Mouse (Mus musculus) liver, adult 2 months (tissue): Measurements from ENCODE around the gene Tshz2. TPM values are rescaled to one million over a fixed set of nuclear protein-coding genes. Genes with fewer than 3 reads are reported as not detected.

ENCODE experiments used
- DNase-seq: peaks from one replicate; pipeline ENCODE4 v3.0.0-alpha.2; 2011; ENCODE audit warnings: low read depth, low spot score; ENCODE audit errors: extremely low read depth
- H3K27ac ChIP-seq: fragments of 200-500 bp; replicated peaks from 2 replicates; pipeline ENCODE4 v1.5.1; 2012; ENCODE audit warnings: low read depth, mild to moderate bottlenecking, control low read depth, inconsistent platforms, low read length; ENCODE audit not compliant: insufficient read depth
- H3K27me3 ChIP-seq: fragments of 200-500 bp; 2 replicates; pipeline ENCODE4 v1.6.1; 2012; ENCODE audit warnings: mild to moderate bottlenecking, moderate library complexity, low read length, inconsistent platforms; ENCODE audit not compliant: control insufficient read depth, insufficient read depth
- H3K36me3 ChIP-seq: fragments of 200-500 bp; 2 replicates; pipeline ENCODE4 v1.6.1; 2012; ENCODE audit warnings: low read length, inconsistent platforms; ENCODE audit not compliant: control insufficient read depth, insufficient read depth
- H3K4me1 ChIP-seq: fragments of 200-500 bp; 2 replicates; pipeline ENCODE4 v1.6.1; 2011; ENCODE audit warnings: low read length; ENCODE audit not compliant: control insufficient read depth, insufficient read depth
- H3K4me3 ChIP-seq: fragments of 200-500 bp; 2 replicates; pipeline ENCODE4 v1.5.1; 2011; ENCODE audit warnings: low read depth, mild to moderate bottlenecking, control low read depth, low read length, moderate library complexity; ENCODE audit not compliant: insufficient read depth
- H3K79me2 ChIP-seq: fragments of 200-500 bp; 2 replicates; pipeline ENCODE4 v1.6.1; 2012; ENCODE audit warnings: inconsistent platforms, mild to moderate bottlenecking, low read length, moderate library complexity; ENCODE audit not compliant: control insufficient read depth, insufficient read depth
- H3K9ac ChIP-seq: fragments of 200-500 bp; 2 replicates; pipeline ENCODE4 v1.6.1; 2012; ENCODE audit warnings: low read depth, mild to moderate bottlenecking, control low read depth, inconsistent platforms, low read length
- CTCF ChIP-seq: fragments of 200-500 bp; IDR thresholded peaks from 2 replicates; pipeline ENCODE4 v1.5.1; 2011; ENCODE audit warnings: low read depth, low read length, control low read depth
- POLR2A ChIP-seq: fragments of 200-500 bp; IDR thresholded peaks from 2 replicates; pipeline ENCODE4 v1.6.1; 2011; ENCODE audit warnings: low read length, control low read depth; ENCODE audit not compliant: insufficient read depth; ENCODE audit errors: extremely low read depth
- WGBS: fragments of 180-500 bp; shearing (Covaris S2); methylation state at CpG from one replicate; pipeline ENCODE4 v1.1.7; 2018; 5-methylcytosine and 5-hydroxymethylcytosine counted together
- polyA plus RNA-seq: library from polyadenylated mRNA; depleted of rRNA; stranded (reverse); fragments of >200 nt; gene quantifications from 2 replicates; pipeline ENCODE4 v1.2.3, GENCODE M21; 2012
- total RNA-seq: library from RNA; depleted of rRNA; stranded (reverse); fragments of >200 nt; gene quantifications from 2 replicates; pipeline ENCODE4 v1.2.3, GENCODE M21; 2014

Tshz2 gene
- total and polyA plus RNA-seq, 2 experiments = 3.3 to 4.1 TPM

DNA sequence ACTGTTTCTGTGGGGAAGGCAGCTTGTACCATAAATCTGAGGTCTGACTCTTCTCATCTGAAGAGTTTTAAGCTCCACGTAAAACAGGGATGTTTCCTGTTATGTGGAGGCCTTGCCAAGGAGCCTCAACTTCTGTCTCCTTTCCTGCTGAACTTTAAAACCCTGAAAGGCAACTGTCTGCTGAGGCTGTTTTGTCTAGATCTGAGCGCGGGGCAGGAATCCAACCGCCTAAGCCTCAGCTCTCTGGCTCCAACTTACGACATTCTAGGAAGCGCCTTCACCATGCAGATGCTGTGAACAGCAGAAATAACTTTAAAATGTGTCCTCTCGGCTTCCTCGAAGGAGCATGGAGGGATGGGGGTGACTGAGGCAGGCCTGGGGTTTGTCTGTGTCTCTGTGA lies 318.2 kb downstream of the Tshz2 start:
- no peak overlapping the region for H3K9ac ChIP-seq
- H3K4me3 ChIP-seq = no peak overlapping the region
- TF ChIP-seq CTCF (no peak), POLR2A (no peak)
- H3K27me3 ChIP-seq = no peaks in the 10 kb centered on the region
- 80% methylated on average over 8 of the region's 8 CpGs for WGBS
- peaks cover 11% of the 10 kb centered on the region for H3K4me1 ChIP-seq
- H3K79me2 ChIP-seq = no peaks in the 10 kb centered on the region
- H3K36me3 ChIP-seq = no peaks in the 10 kb centered on the region
- peak; percentile 29 for DNase-seq
- no peak overlapping the region for H3K27ac ChIP-seq

DNA sequence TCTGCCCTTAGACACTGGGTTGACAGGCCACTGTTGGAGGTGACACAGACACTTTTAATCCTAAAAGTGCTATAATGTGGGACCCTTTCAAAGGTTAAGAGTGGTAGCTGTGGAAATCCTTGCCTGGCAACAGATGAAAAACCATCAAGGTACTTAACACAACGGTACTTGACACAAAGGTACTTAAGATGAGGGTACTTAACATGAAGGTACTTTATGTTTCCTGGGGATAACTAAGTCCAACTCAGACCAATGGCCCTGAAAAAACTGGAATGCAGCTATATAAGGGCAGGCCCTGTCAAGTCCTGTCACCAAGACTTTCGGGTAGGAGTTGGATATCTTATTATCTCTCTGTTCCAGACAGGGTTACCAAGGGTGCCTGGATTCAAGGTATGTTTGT lies 320.2 kb downstream of the Tshz2 start:
- H3K27me3 ChIP-seq = no peaks in the 10 kb centered on the region
- no peak for DNase-seq
- H3K4me3 ChIP-seq = no peak overlapping the region
- TF ChIP-seq POLR2A = no peak
- no peak for TF ChIP-seq CTCF
- no peak overlapping the region for H3K9ac ChIP-seq
- H3K79me2 ChIP-seq = no peaks in the 10 kb centered on the region
- peaks cover 2% of the 10 kb centered on the region for H3K4me1 ChIP-seq
- no peak overlapping the region for H3K27ac ChIP-seq
- WGBS = 94% methylated on average over 2 of the region's 2 CpGs
- H3K36me3 ChIP-seq = no peaks in the 10 kb centered on the region

DNA sequence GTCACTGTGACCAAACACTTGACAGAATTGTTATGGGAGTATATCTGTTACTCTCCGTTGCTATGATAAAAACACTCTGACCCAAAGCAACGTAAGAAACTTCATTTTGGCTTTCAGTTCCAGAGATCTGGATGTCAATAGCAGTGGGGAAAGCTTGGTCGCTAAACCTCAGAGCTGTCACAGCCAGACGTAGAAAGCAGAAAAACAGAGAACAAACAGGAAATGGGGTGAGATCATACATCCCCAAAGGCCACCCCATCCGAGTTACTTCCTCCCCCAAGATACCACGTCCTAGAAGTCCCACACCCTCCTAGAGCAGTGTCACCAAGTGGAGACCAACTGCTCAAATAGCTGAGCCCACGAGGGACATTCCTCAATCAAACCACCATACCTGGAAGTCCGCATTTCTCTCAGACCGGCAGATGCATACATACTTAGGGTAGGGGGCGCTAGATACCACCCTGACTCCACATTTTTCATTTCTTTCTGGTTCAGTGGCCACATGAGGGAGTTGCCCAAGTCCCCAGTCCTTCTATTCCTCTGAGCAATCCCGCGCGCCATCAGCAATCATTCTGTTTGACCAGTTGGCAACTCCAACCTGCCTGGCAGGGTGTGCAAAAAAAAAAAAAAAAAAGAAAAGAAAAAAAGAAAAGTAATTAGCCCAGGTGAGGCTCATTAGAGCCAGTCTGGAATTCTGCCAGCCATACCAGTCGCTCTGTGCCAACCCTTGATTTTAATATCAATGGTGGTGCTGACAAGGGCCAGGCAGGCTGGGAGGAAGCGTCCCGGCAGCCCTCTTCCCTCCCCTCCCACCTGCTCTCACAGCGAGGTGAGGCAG lies 326.1 kb downstream of the Tshz2 start:
- no peak overlapping the region for H3K4me3 ChIP-seq
- no peak for TF ChIP-seq CTCF
- no peak for TF ChIP-seq POLR2A
- WGBS = 45% methylated on average over 17 of the region's 17 CpGs
- H3K4me1 ChIP-seq = peaks cover 6% of the 10 kb centered on the region
- H3K79me2 ChIP-seq = no peaks in the 10 kb centered on the region
- no peaks in the 10 kb centered on the region for H3K36me3 ChIP-seq
- peak; percentile 29 for DNase-seq
- no peaks in the 10 kb centered on the region for H3K27me3 ChIP-seq
- no peak overlapping the region for H3K27ac ChIP-seq
- no peak overlapping the region for H3K9ac ChIP-seq

DNA sequence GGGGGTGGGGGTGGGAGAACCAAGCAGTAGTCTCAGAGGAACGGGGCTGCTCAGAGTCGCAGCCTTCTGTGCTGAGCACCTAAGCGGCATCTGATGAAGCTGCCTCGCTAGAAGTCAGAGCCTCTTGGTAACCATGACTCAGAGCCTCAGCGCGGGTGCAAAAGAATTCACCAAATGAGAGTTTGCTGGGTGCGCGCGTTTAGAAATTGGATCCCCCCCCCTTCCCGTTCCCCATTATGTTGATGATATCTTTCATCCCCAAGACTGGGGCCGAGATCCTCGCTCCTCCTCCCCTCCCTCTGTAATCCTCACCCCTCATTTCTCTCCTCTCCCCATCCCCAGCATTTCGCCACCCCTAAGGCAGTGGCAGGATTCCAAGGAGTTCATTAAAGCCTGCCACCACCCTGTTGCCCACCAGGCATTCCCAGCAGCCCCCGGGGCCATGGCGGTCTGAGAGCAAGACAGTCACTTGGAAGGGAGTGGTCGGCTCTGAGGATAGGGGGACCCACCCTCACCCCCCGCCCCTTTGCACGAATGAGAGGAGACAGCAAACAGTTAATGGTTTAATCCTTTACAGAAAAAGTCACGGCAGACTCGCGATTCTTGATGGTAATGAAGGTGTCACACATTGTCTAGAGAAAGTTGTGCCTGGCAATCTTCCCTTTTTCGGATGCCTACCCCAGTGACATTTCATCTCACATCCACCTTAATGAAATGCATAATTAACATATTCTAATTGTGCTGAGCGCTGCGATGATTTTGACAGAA lies 328.8 kb downstream of the Tshz2 start:
- no peaks in the 10 kb centered on the region for H3K79me2 ChIP-seq
- peaks cover 6% of the 10 kb centered on the region for H3K4me1 ChIP-seq
- DNase-seq = no peak
- H3K4me3 ChIP-seq = no peak overlapping the region
- WGBS = 38% methylated on average over 24 of the region's 24 CpGs
- no peak for TF ChIP-seq POLR2A
- no peaks in the 10 kb centered on the region for H3K36me3 ChIP-seq
- no peak overlapping the region for H3K27ac ChIP-seq
- H3K27me3 ChIP-seq = no peaks in the 10 kb centered on the region
- H3K9ac ChIP-seq = no peak overlapping the region

DNA sequence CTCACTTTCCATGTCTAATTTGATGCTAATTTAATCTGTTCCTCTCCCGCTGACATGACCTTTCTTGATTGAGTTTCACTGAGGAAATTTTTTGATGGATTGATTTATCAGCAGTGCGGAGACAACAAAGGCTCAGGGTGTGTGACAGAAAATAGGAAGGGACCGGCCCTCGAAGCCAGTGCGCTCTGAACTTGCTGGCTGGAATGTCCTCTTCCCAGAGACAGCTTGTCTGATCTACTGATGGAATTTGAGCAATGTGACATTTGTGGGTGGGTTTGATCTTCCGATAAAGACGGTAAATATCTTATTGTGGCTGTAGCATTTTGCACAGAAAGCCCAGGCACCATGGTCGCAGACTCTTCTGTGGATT lies 329.4 kb downstream of the Tshz2 start:
- TF ChIP-seq POLR2A (no peak), CTCF (no peak)
- Histone ChIP-seq H3K27ac (no peak overlapping the region), H3K36me3 (no peaks in the 10 kb centered on the region), H3K4me1 (peaks cover 6% of the 10 kb centered on the region), H3K9ac (no peak overlapping the region), H3K79me2 (no peaks in the 10 kb centered on the region), H3K27me3 (no peaks in the 10 kb centered on the region), H3K4me3 (no peak overlapping the region)
- DNase-seq = no peak
- 28% methylated on average over 8 of the region's 8 CpGs for WGBS

DNA sequence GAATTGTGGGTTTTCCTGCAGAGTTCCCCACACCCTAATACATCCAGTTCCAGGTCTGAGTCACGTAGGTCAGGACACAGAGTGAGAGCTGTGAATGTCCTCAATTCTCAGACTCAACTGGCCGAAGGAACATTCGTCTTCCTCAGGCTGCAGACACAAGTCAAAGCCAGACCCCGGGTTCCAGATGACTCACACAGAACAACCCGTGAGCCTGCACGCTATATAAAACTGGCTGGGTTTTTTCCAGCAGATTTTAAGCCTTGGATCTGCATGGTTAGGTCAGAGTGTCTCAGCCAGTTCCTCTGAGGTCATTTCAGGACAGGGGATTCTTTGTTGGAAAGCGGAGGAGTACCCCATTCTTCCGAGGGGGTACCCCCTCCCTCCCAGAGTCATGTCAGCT lies 330.0 kb downstream of the Tshz2 start:
- H3K79me2 ChIP-seq = no peaks in the 10 kb centered on the region
- no peak overlapping the region for H3K27ac ChIP-seq
- no peak for TF ChIP-seq CTCF
- no peak for TF ChIP-seq POLR2A
- DNase-seq = no peak
- H3K9ac ChIP-seq = no peak overlapping the region
- H3K27me3 ChIP-seq = no peaks in the 10 kb centered on the region
- H3K4me1 ChIP-seq = peaks cover 6% of the 10 kb centered on the region
- WGBS = 78% methylated on average over 8 of the region's 8 CpGs
- H3K36me3 ChIP-seq = no peaks in the 10 kb centered on the region
- H3K4me3 ChIP-seq = no peak overlapping the region
